Mouse (Mus musculus) gastrocnemius, adult 18-20 months (tissue): Measurements from ENCODE around the gene Trim11. TPM values are rescaled to one million over a fixed set of nuclear protein-coding genes. Genes with fewer than 3 reads are reported as not detected.

ENCODE experiments used
- DNase-seq: peaks from one replicate; pipeline ENCODE4 v3.0.0; 2021; ENCODE audit warnings: low spot score
- microRNA-seq: library from miRNA; unstranded; fragments of <30 nt; microRNA quantifications from one replicate; pipeline ENCODE4 v1.2.0, GENCODE M21; 2021
- total RNA-seq, 2 experiments: library from RNA; stranded (reverse); gene quantifications; 2 replicates each; pipeline ENCODE4 v1.2.3; 2021

Trim11 gene
- total RNA-seq, 2 experiments from 2014 or later = 5.9 to 6.5 TPM

GRCm38 (mm10) chr11:59002327-59003079 is 24.6 kb downstream of the Trim11 start:
- DNase-seq = no peak

GRCm38 (mm10) chr11:59015052-59015451 is 37.2 kb downstream of the Trim11 start:
- DNase-seq = no peak

GRCm38 (mm10) chr11:59026411-59026810 is 48.5 kb downstream of the Trim11 start:
- no peak for DNase-seq

GRCm38 (mm10) chr11:59029003-59029402 is 51.1 kb downstream of the Trim11 start:
- DNase-seq = no peak

Small RNA genes lying within 50 kb of the gene (microRNA-seq; reads per million reads assigned to microRNA genes)
- gene Gm44313 = not detected

Other genes with a start within 250 kb of the Trim11 start
- gene Olfr317, start 238.9 kb upstream of the Trim11 start, total RNA-seq = not detected
- gene Olfr316, start 225.4 kb upstream of the Trim11 start, total RNA-seq = not detected
- gene Olfr315, start 204.9 kb upstream of the Trim11 start, total RNA-seq = not detected
- gene Olfr314, start 195.1 kb upstream of the Trim11 start, total RNA-seq = not detected
- gene Fam183b, start 176.1 kb upstream of the Trim11 start, total RNA-seq = not detected
- not detected for gene Olfr313, start 163.1 kb upstream of the Trim11 start, total RNA-seq
- not detected for gene Olfr312, start 148.9 kb upstream of the Trim11 start, total RNA-seq
- not detected for gene Olfr311, start 138.8 kb upstream of the Trim11 start, total RNA-seq
- under 1 TPM; 0.78 TPM for gene Gm12258, start 130.9 kb upstream of the Trim11 start, total RNA-seq
- 1 to 10 TPM in 1 of 2 experiments, under 1 TPM in 1; 0.82 to 1.2 TPM for gene 2810021J22Rik, start 110.9 kb upstream of the Trim11 start, total RNA-seq
- 1 to 10 TPM; 2.8 to 3.1 TPM for gene Zfp39, start 73.9 kb upstream of the Trim11 start, total RNA-seq
- gene Btnl10, start 60.2 kb upstream of the Trim11 start, total RNA-seq = not detected
- gene Rnf187, start 39.2 kb upstream of the Trim11 start, total RNA-seq = 10 to 100 TPM; 88.8 to 90.3 TPM
- under 1 TPM; 0.62 to 0.97 TPM for gene Hist3h2ba, start 29.2 kb upstream of the Trim11 start, total RNA-seq
- 10 to 100 TPM in 1 of 2 experiments, 1 to 10 TPM in 1; 9.1 to 11.1 TPM for gene Hist3h2a, start 23.4 kb upstream of the Trim11 start, total RNA-seq
- under 1 TPM; 0.31 to 0.41 TPM for gene Trim17, start 23.4 kb upstream of the Trim11 start, total RNA-seq
- 1,000 to 10,000 TPM; 1,684 to 1,873 TPM for gene Obscn, start 158.3 kb downstream of the Trim11 start, total RNA-seq
- 1 to 10 TPM; 6.9 to 7.2 TPM for gene Iba57, start 185.6 kb downstream of the Trim11 start, total RNA-seq
- gene Gjc2, start 205.1 kb downstream of the Trim11 start, total RNA-seq = under 1 TPM; 0.23 to 0.33 TPM
- gene Guk1, start 214.1 kb downstream of the Trim11 start, total RNA-seq = 10 to 100 TPM; 32.9 to 38.0 TPM
- gene Mrpl55, start 224.4 kb downstream of the Trim11 start, total RNA-seq = 10 to 100 TPM; 57.0 to 65.8 TPM
- gene 2310033P09Rik, start 230.2 kb downstream of the Trim11 start, total RNA-seq = 1 to 10 TPM; 2.3 to 2.6 TPM